Comparison of ENCODE assay signal across 9 mouse cellular contexts in genomic region chr7:126536466-126536865, GRCm38 (mm10). TPM values are rescaled to one million over a fixed set of nuclear protein-coding genes. Genes with fewer than 3 reads are reported as not detected.
A peak's percentile ranks its signal among the peaks of the same experiment; 100 is the strongest.
DNase-seq lines count a peak whose midpoint lies in the region; ATAC-seq and TF ChIP-seq lines count a peak whose summit lies in the region.
"Had no signal": no experiment of that assay in that cellular context is flagged by ENCODE, and none has a peak within 500 bp of the region (broad histone marks: within the 10 kb centered on the region; RNA-seq: fewer than 3 reads in every experiment).

No protein-coding gene starts in this region.

- no peak overlapping the region for H3K27ac ChIP-seq in gastrocnemius, adult 2 months
- H3K27ac ChIP-seq in testis, adult 2 months (ENCODE audit: control insufficient read depth, insufficient read depth, low read depth, low read length) = no peak overlapping the region
- H3K27ac ChIP-seq in liver, embryonic 15.5 days (replicated peaks) = no peak overlapping the region

- no peaks in the 10 kb centered on the region for H3K9me3 ChIP-seq in liver, embryonic 15.5 days (replicated peaks)

- no peak for ATAC-seq in liver, embryonic 15.5 days (ENCODE audit: insufficient read depth)
- ATAC-seq: activated CD4-positive, CD25-positive, alpha-beta regulatory T cell, adult 4 months had no signal

- H3K9ac ChIP-seq in liver, embryonic 15.5 days = no peak overlapping the region

- peaks cover 10% of the 10 kb centered on the region for H3K4me1 ChIP-seq in testis, adult 2 months (ENCODE audit: control insufficient read depth, insufficient read depth, low read length)
- H3K4me1 ChIP-seq in liver, embryonic 15.5 days (replicated peaks) = 0 out of 2 replicates have a peak, but pooled peaks cover 5% of the 10 kb centered on the region

- no peak for TF ChIP-seq CTCF in gastrocnemius, adult 2 months (IDR thresholded peaks at IDR 0.05)
- TF ChIP-seq CTCF in testis, adult 2 months (IDR thresholded peaks at IDR 0.05; ENCODE audit: control insufficient read depth, insufficient read depth, insufficient replicate concordance, low read depth, low read length) = no peak

- TF ChIP-seq POLR2A in testis, adult 2 months (IDR thresholded peaks at IDR 0.05; ENCODE audit: control insufficient read depth, low read depth, low read length) = no peak

- DNase-seq in gastrocnemius, adult 2 months = no peak
- DNase-seq in gastrocnemius, postnatal 36 days = no peak
- DNase-seq in testis, postnatal 10 days (ENCODE audit: low spot score) = no peak
- no peak for DNase-seq in cerebellum, postnatal 25 days
- no peak for DNase-seq in left cerebral cortex, postnatal 25 days (ENCODE audit: low spot score in 2 of 2)
- DNase-seq in spleen, postnatal 36 days (ENCODE audit: low spot score in 2 of 2) = no peak

- intact Hi-C loops in gastrocnemius, adult 2 months (cut with DNase I) = loop anchor here (2.0 kb wide), 1 partner anchor 156 kb away; no protein-coding TSS in a partner anchor
- intact Hi-C loops in gastrocnemius, postnatal 36 days (cut with DNase I) = no loop called here
- intact Hi-C loops in left cerebral cortex, postnatal 25 days (cut with DNase I) = no loop called here

- peaks cover 2% of the 10 kb centered on the region; the same call in 1 of the 2 replicates for H3K27me3 ChIP-seq in testis, adult 2 months (ENCODE audit: control insufficient read depth, insufficient read depth, low read length)
- H3K27me3 ChIP-seq in liver, embryonic 15.5 days = peaks cover 28% of the 10 kb centered on the region

- WGBS in liver, embryonic 15.5 days (ENCODE audit: insufficient replicate concordance) = 63% methylated on average over 9 of the region's 9 CpGs

- no peaks in the 10 kb centered on the region for H3K36me3 ChIP-seq in testis, adult 2 months (ENCODE audit: control insufficient read depth, insufficient read depth, low read length)
- no peaks in the 10 kb centered on the region for H3K36me3 ChIP-seq in liver, embryonic 15.5 days (replicated peaks)

- H3K4me3 ChIP-seq in gastrocnemius, adult 2 months = peak overlapping the region; percentile 68
- H3K4me3 ChIP-seq in testis, adult 2 months (ENCODE audit: control insufficient read depth, low read depth, low read length) = peak overlapping the region; percentile 29
- peak overlapping the region; percentile 47; the same call in 1 of the 2 replicates for H3K4me3 ChIP-seq in liver, embryonic 15.5 days (replicated peaks)

- H3K4me2 ChIP-seq in liver, embryonic 15.5 days = peak overlapping the region; percentile 74

RNA-seq across cellular contexts. Expression of gene Eif3c, which starts 29.7 kb away (rescaled TPM):
- total RNA-seq in gastrocnemius, adult 2 months (2021) = 100 to 1,000 TPM; 153 to 163 TPM
- total RNA-seq in gastrocnemius, postnatal 36 days (2021) = 100 to 1,000 TPM; 129 to 154 TPM
- polyA plus RNA-seq in testis, adult 2 months (2012; rRNA removed) = 144 and 157 TPM in 2 replicates
- 79.3 and 86.2 TPM in 2 replicates for polyA plus RNA-seq in liver, embryonic 15.5 days (2015; fragmentation: Nextera tagmentation; extraction: Ambion mirVana)
- total RNA-seq in left cerebral cortex, postnatal 25 days (2021) = 100 to 1,000 TPM; 176 to 188 TPM

RNA-seq across cellular contexts. Expression of gene Atxn2l, which starts 33.2 kb away (rescaled TPM):
- total RNA-seq in gastrocnemius, adult 2 months (2021) = 10 to 100 TPM; 32.8 to 34.0 TPM
- total RNA-seq in gastrocnemius, postnatal 36 days (2021) = 10 to 100 TPM; 25.8 to 29.9 TPM
- 666 and 681 TPM in 2 replicates for polyA plus RNA-seq in testis, adult 2 months (2012; rRNA removed)
- 26.2 and 26.8 TPM in 2 replicates for polyA plus RNA-seq in liver, embryonic 15.5 days (2015; fragmentation: Nextera tagmentation; extraction: Ambion mirVana)
- total RNA-seq in left cerebral cortex, postnatal 25 days (2021) = 100 to 1,000 TPM; 114 TPM

RNA-seq across cellular contexts. Expression of gene Apobr, which starts 48.3 kb away (rescaled TPM):
- total RNA-seq in gastrocnemius, adult 2 months (2021) = under 1 TPM; 0.38 to 0.78 TPM
- total RNA-seq in gastrocnemius, postnatal 36 days (2021) = under 1 TPM; 0.44 to 0.46 TPM
- polyA plus RNA-seq in testis, adult 2 months (2012; rRNA removed) = 0.16 and 1.3 TPM in 2 replicates
- 2.3 and 2.5 TPM in 2 replicates for polyA plus RNA-seq in liver, embryonic 15.5 days (2015; fragmentation: Nextera tagmentation; extraction: Ambion mirVana)
- total RNA-seq in left cerebral cortex, postnatal 25 days (2021) = under 1 TPM; 0.39 to 0.53 TPM

RNA-seq across cellular contexts. Expression of gene Cln3, which starts 49.2 kb away (rescaled TPM):
- 10 to 100 TPM in 1 of 2 experiments, 1 to 10 TPM in 1; 9.1 to 13.4 TPM for total RNA-seq in gastrocnemius, adult 2 months (2021)
- 10 to 100 TPM; 10.7 to 11.0 TPM for total RNA-seq in gastrocnemius, postnatal 36 days (2021)
- polyA plus RNA-seq in testis, adult 2 months (2012; rRNA removed) = 34.9 and 42.7 TPM in 2 replicates
- 11.9 and 12.6 TPM in 2 replicates for polyA plus RNA-seq in liver, embryonic 15.5 days (2015; fragmentation: Nextera tagmentation; extraction: Ambion mirVana)
- total RNA-seq in left cerebral cortex, postnatal 25 days (2021) = 10 to 100 TPM; 21.3 to 35.1 TPM

RNA-seq across cellular contexts. Expression of gene Tufm, which starts 49.3 kb away (rescaled TPM):
- total RNA-seq in gastrocnemius, adult 2 months (2021) = 100 to 1,000 TPM; 111 to 141 TPM
- total RNA-seq in gastrocnemius, postnatal 36 days (2021) = 100 to 1,000 TPM; 122 to 145 TPM
- 43.5 and 50.2 TPM in 2 replicates for polyA plus RNA-seq in testis, adult 2 months (2012; rRNA removed)
- 81.2 and 96.3 TPM in 2 replicates for polyA plus RNA-seq in liver, embryonic 15.5 days (2015; fragmentation: Nextera tagmentation; extraction: Ambion mirVana)
- total RNA-seq in left cerebral cortex, postnatal 25 days (2021) = 10 to 100 TPM; 76.3 to 92.6 TPM
